Mouse (Mus musculus): ENCODE measurements around the gene Gpr27.

- TF ChIP-seq CTCF (IDR thresholded peaks at IDR 0.05; ENCODE audit: extremely low read depth, insufficient read length, insufficient replicate concordance, low read depth, low read length) (no peak), POLR2A (IDR thresholded peaks at IDR 0.05; ENCODE audit: low read depth, low read length) (no peak)
Observed at GRCm38 (mm10) chr6:99715191-99715590, 22.7 kb downstream of the Gpr27 start.

All from small intestine, adult 2 months (tissue).